11 mouse cellular contexts compared by ENCODE assay signal in the genomic region with DNA sequence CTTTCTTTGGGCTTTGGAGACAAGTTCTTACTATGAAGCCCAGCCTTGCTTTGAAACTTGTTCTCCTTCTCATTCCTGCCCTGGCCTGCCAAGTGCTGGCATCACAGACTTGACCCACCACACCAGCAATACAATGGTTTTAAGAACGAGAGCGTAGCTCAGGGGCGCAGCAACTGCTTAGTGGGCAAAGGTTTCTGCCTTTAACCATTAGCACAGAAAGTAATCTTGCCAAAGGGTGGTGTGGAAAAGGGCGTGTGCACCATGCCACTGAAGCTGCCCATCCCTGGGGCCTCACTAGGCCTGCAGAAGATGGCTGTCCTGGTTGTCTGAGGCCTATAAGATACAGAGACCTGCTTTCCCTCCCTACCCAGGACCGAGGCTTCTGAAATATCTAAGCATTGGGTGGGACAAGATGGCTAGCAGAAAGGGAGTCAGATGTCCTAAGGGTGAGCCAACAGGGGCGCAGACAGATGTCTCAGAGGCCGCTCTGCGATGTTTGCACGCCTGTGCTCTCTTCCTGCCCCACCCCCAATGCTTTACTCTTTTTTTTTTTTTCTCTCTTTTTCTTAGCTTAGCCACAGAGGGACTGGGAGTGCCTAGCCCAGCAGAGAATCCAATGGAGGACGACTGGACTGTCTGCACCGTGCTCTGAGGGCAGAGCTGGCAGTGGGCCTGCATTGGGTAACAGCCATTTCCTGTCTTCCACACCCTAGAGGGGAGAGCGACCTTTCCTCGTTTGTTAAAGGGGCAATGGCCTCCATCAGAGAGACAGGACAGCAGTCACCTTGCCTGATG. TPM values are rescaled to one million over a fixed set of nuclear protein-coding genes. Genes with fewer than 3 reads are reported as not detected.
A peak's percentile ranks its signal among the peaks of the same experiment; 100 is the strongest.
DNase-seq lines count a peak whose midpoint lies in the region; ATAC-seq and TF ChIP-seq lines count a peak whose summit lies in the region.
"Had no signal": no experiment of that assay in that cellular context is flagged by ENCODE, and none has a peak within 500 bp of the region (broad histone marks: within the 10 kb centered on the region; RNA-seq: fewer than 3 reads in every experiment).

No protein-coding gene starts in this region.

- WGBS in lung, embryonic 14.5 days, result 54% methylated on average over 13 of the region's 13 CpGs
- WGBS in hindbrain, embryonic 14.5 days, result 82% methylated on average over 13 of the region's 13 CpGs

- H3K4me1 ChIP-seq in lung, embryonic 14.5 days (ENCODE audit: insufficient read depth), result 0 out of 2 replicates have a peak, but pooled peaks cover 7% of the 10 kb centered on the region
- H3K4me1 ChIP-seq in hindbrain, embryonic 14.5 days (replicated peaks; ENCODE audit: control insufficient read depth, insufficient read depth, low read length), result peaks cover 10% of the 10 kb centered on the region

- H3K4me3 ChIP-seq in lung, embryonic 14.5 days (ENCODE audit: low read depth, low read length), result no peak overlapping the region
- H3K4me3 ChIP-seq in hindbrain, embryonic 14.5 days (replicated peaks; ENCODE audit: low read length), result no peak overlapping the region
- H3K4me3 ChIP-seq: hindbrain, embryonic 15.5 days had no signal

- H3K27me3 ChIP-seq in lung, embryonic 14.5 days (ENCODE audit: insufficient read depth, low read length), result peaks cover 5% of the 10 kb centered on the region; the same call in 1 of the 2 replicates
- H3K27me3 ChIP-seq in hindbrain, embryonic 14.5 days (ENCODE audit: control insufficient read depth, insufficient read depth, low read length), result no peaks in the 10 kb centered on the region
- H3K27me3 ChIP-seq: hindbrain, embryonic 15.5 days had no signal

- H3K27ac ChIP-seq in lung, embryonic 14.5 days (ENCODE audit: low read depth), result no peak overlapping the region
- no peak overlapping the region for H3K27ac ChIP-seq in hindbrain, embryonic 14.5 days
- H3K27ac ChIP-seq: hindbrain, embryonic 15.5 days had no signal

- H3K9me3 ChIP-seq in lung, embryonic 14.5 days (ENCODE audit: low read depth, low read length), result no peaks in the 10 kb centered on the region
- no peaks in the 10 kb centered on the region for H3K9me3 ChIP-seq in hindbrain, embryonic 14.5 days (ENCODE audit: control insufficient read depth, low read length)
- H3K9me3 ChIP-seq: hindbrain, embryonic 15.5 days had no signal

- H3K36me3 ChIP-seq in lung, embryonic 14.5 days (ENCODE audit: insufficient read depth), result no peaks in the 10 kb centered on the region
- H3K36me3 ChIP-seq in hindbrain, embryonic 14.5 days (replicated peaks; ENCODE audit: control insufficient read depth, insufficient read depth), result no peaks in the 10 kb centered on the region
- H3K36me3 ChIP-seq: hindbrain, embryonic 15.5 days had no signal

- no peak overlapping the region for H3K9ac ChIP-seq in lung, embryonic 14.5 days
- no peak overlapping the region for H3K9ac ChIP-seq in hindbrain, embryonic 14.5 days
- H3K9ac ChIP-seq: hindbrain, embryonic 15.5 days had no signal

- peak; percentile 60 to 63 for DNase-seq in cerebellum, postnatal 10 days
- DNase-seq in cerebellum, postnatal 4 days (ENCODE audit: low spot score in 2 of 2), result no peak
- peak; percentile 35 for DNase-seq in 3T3-L1 (ENCODE audit: low read depth, low spot score)
- peak; percentile 47 for DNase-seq in lung, embryonic 14.5 days
- no peak for DNase-seq in frontal cortex, postnatal 36 days (ENCODE audit: low spot score in 2 of 2)
- no peak for DNase-seq in hindbrain, embryonic 14.5 days (ENCODE audit: low spot score)
- DNase-seq: cerebellum, adult 9-10 months; gastrocnemius, postnatal 10 days had no signal

- no peak overlapping the region for H3K4me2 ChIP-seq in lung, embryonic 14.5 days
- no peak overlapping the region for H3K4me2 ChIP-seq in hindbrain, embryonic 14.5 days (replicated peaks)
- H3K4me2 ChIP-seq: hindbrain, embryonic 15.5 days had no signal

- peak; percentile 50 for ATAC-seq in granulocyte monocyte progenitor cell, adult 5-6 weeks (replicated peaks; ENCODE audit: poor library complexity, severe bottlenecking)
- no peak for ATAC-seq in lung, embryonic 14.5 days (ENCODE audit: insufficient read depth)
- no peak for ATAC-seq in activated CD4-positive, CD25-positive, alpha-beta regulatory T cell, adult 4 months
- no peak for ATAC-seq in hindbrain, embryonic 14.5 days (ENCODE audit: low FRiP score)

- no peak for TF ChIP-seq CTCF in lung, embryonic 14.5 days (IDR thresholded peaks at IDR 0.05; ENCODE audit: low read depth)

RNA-seq across cellular contexts. Expression of gene Bid, which starts 5.2 kb away (rescaled TPM):
- 90.9 and 98.7 TPM in 2 replicates for total RNA-seq in granulocyte monocyte progenitor cell, adult 5-6 weeks (2014; fragmentation: Nextera tagmentation)
- total RNA-seq in granulocyte monocyte progenitor cell, adult 5-6 weeks (2017), result 64.6 and 66.4 TPM in 2 replicates
- polyA plus RNA-seq in lung, embryonic 14.5 days (2014; fragmentation: Nextera tagmentation; extraction: Ambion mirVana), result 18.1 and 22.1 TPM in 2 replicates
- polyA plus RNA-seq in activated CD4-positive, CD25-positive, alpha-beta regulatory T cell, adult 4 months (2017; shearing (Covaris generic)), result 10 to 100 TPM; 43.2 to 44.9 TPM
- 40.2 and 44.1 TPM in 2 replicates for polyA plus RNA-seq in hindbrain, embryonic 14.5 days (2014; fragmentation: Nextera tagmentation; extraction: Ambion mirVana)

Comparison
In these comparisons a context has a peak if more than half of its experiments do, and no peak if none do; other contexts are left out.
1. DNase-seq: peak in cerebellum, postnatal 10 days (2 of 2), 3T3-L1 (single experiment) and lung, embryonic 14.5 days (single experiment); none in cerebellum, postnatal 4 days (0 of 2), frontal cortex, postnatal 36 days (0 of 2) and hindbrain, embryonic 14.5 days (single experiment).